Mouse (Mus musculus) myocyte (in vitro differentiated cells): Measurements from ENCODE around the gene Parp8.

Experiments used
- CEBPB ChIP-seq: IDR thresholded peaks from 2 replicates; pipeline ENCODE4 v1.6.1; 2011; ENCODE audit warnings: mild to moderate bottlenecking, moderate library complexity; ENCODE audit not compliant: poor library complexity, insufficient read depth, severe bottlenecking
- E2F4 ChIP-seq: IDR thresholded peaks from one replicate; pipeline ENCODE4 v1.6.1; 2011; ENCODE audit warnings: mild to moderate bottlenecking, control low read depth, moderate library complexity; ENCODE audit not compliant: insufficient read depth
- MAX ChIP-seq: IDR thresholded peaks from one replicate; pipeline ENCODE4 v1.6.1; 2011; ENCODE audit warnings: low read depth, mild to moderate bottlenecking, control low read depth
- MYOD1 ChIP-seq, 3 experiments: IDR thresholded peaks; one replicate each; pipeline ENCODE4 v1.6.1; 2011; ENCODE audit warnings: control low read depth in 2 of 3, low read depth in 2 of 3, mild to moderate bottlenecking in 2 of 3, moderate library complexity in 1 of 3; ENCODE audit not compliant: insufficient read length in 2 of 3, control insufficient read depth in 1 of 3
- MYOG ChIP-seq, 3 experiments: IDR thresholded peaks; one replicate each; pipeline ENCODE4 v1.6.1; 2011; ENCODE audit warnings: control low read depth in 2 of 3, low read depth in 2 of 3, mild to moderate bottlenecking in 2 of 3; ENCODE audit not compliant: insufficient read length in 2 of 3, control insufficient read depth in 1 of 3, insufficient read depth in 1 of 3
- POLR2A ChIP-seq: IDR thresholded peaks from one replicate; pipeline ENCODE4 v1.6.1; 2011; ENCODE audit warnings: low read depth, mild to moderate bottlenecking, control low read depth, moderate library complexity; ENCODE audit not compliant: insufficient read length
- POLR2AphosphoS2 ChIP-seq: IDR thresholded peaks from one replicate; pipeline ENCODE4 v1.6.1; 2011; ENCODE audit warnings: low read depth, control low read depth; ENCODE audit not compliant: insufficient read length
- REST ChIP-seq: IDR thresholded peaks from one replicate; pipeline ENCODE4 v1.6.1; 2011; ENCODE audit warnings: mild to moderate bottlenecking, control low read depth, moderate library complexity; ENCODE audit not compliant: insufficient read depth, insufficient read length
- SRF ChIP-seq: IDR thresholded peaks from one replicate; pipeline ENCODE4 v1.6.1; 2011; ENCODE audit warnings: low read depth; ENCODE audit not compliant: control insufficient read depth, insufficient read length
- TCF12 ChIP-seq: IDR thresholded peaks from one replicate; pipeline ENCODE4 v1.6.1; 2011; ENCODE audit warnings: mild to moderate bottlenecking, control low read depth; ENCODE audit not compliant: poor library complexity, insufficient read depth, severe bottlenecking
- TCF3 ChIP-seq: IDR thresholded peaks from one replicate; pipeline ENCODE4 v1.6.1; 2011; ENCODE audit warnings: low read depth, control low read depth; ENCODE audit not compliant: insufficient read length
- USF1 ChIP-seq: IDR thresholded peaks from one replicate; pipeline ENCODE4 v1.6.1; 2011; ENCODE audit warnings: low read depth, mild to moderate bottlenecking, control low read depth, moderate library complexity

- no peak for TF ChIP-seq POLR2A
- TF ChIP-seq E2F4 = no peak
- TF ChIP-seq POLR2AphosphoS2 = no peak
- TF ChIP-seq USF1 = no peak
- no peak for TF ChIP-seq TCF12
- no peak for TF ChIP-seq MAX
- no peak for TF ChIP-seq CEBPB
- TF ChIP-seq MYOD1 (IDR thresholded peaks at IDR 0.05; ENCODE audit: control insufficient read depth in 1 of 3, insufficient read length in 2 of 3, low read depth in 2 of 3) = no peak
- no peak for TF ChIP-seq MYOG (IDR thresholded peaks at IDR 0.05; ENCODE audit: control insufficient read depth in 1 of 3, insufficient read depth in 1 of 3, insufficient read length in 2 of 3, low read depth in 2 of 3)
- TF ChIP-seq SRF = no peak
- TF ChIP-seq REST = no peak
- TF ChIP-seq TCF3 = no peak
These were observed 213.9 kb downstream of the Parp8 start for GRCm38 (mm10) chr13:116811456-116811855.
